Mouse (Mus musculus) Patski (cell line): ENCODE measurements around the gene Sept12. TPM values are rescaled to one million over a fixed set of nuclear protein-coding genes. Genes with fewer than 3 reads are reported as not detected.
A peak's percentile ranks its signal among the peaks of the same experiment; 100 is the strongest.

Source experiments
- ATAC-seq: fragments of 100-300 bp; one replicate; pipeline ENCODE4 v1.8.0; 2021
- CTCF ChIA-PET: fragments of 350-600 bp; sonication (Branson Sonifier 250); formaldehyde crosslinking; loops from one replicate; lab custom pipeline; 2022; ENCODE audit warnings: inconsistent platforms; lab: Charles Lee
- POLR2A ChIA-PET: fragments of 350-600 bp; sonication (Branson Sonifier 250); formaldehyde crosslinking; loops from one replicate; lab custom pipeline; 2022; ENCODE audit warnings: antibody characterized with exemption, inconsistent platforms; lab: Charles Lee
- DNase-seq: peaks from one replicate; pipeline ENCODE4 v3.0.0-alpha.2; 2011; ENCODE audit warnings: low read depth, low spot score
- H3K27me3 ChIP-seq: fragments of 371-371 bp; one replicate; pipeline ENCODE4 v1.5.1; 2021
- CTCF ChIP-seq: fragments of 100-300 bp; IDR thresholded peaks from one replicate; pipeline ENCODE4 v1.5.1; 2021
- in situ Hi-C: fragments of 300-500 bp; cut with MboI; formaldehyde crosslinking; loops from 3 replicates; pipeline ENCODE4 v1.11.1; 2018; ENCODE audit warnings: low pct_unique_long_range_greater_than_20kb, mixed read lengths
- polyA plus RNA-seq: library from polyadenylated mRNA; unstranded; gene quantifications from one replicate; pipeline ENCODE4 v1.2.3, GENCODE M21; 2021

Gene Sept12
- polyA plus RNA-seq = 0.09 TPM

- ChIA-PET CTCF (interaction anchor here (0.9 to 1.2 kb wide), 3 partner anchors 10 to 51 kb away, joined by 3 to 4 read pairs (median 3); partner anchors contain the start of gene Smim22), POLR2A (interaction anchor here (0.7 kb wide), 1 partner anchor 140 kb away, joined by 3 read pairs; no protein-coding TSS in a partner anchor)
- H3K27me3 ChIP-seq = peaks cover 7% of the 10 kb centered on the region
- no peak for TF ChIP-seq CTCF
- in situ Hi-C loops = no loop called here
- DNase-seq = no peak
- ATAC-seq = no peak
Observed at GRCm38 (mm10) chr16:4997553-4997952, at the start of gene Sept12. Gene Sept12, minus strand, starts transcription at chr16:4997852.

- ChIA-PET CTCF (interaction anchor here (1.0 kb wide), 1 partner anchor 9 kb away, joined by 3 read pairs; no protein-coding TSS in a partner anchor), POLR2A (no interaction called here)
- DNase-seq (no peak), ATAC-seq (no peak)
- TF ChIP-seq CTCF = no peak
- in situ Hi-C loops = no loop called here
- no peaks in the 10 kb centered on the region for H3K27me3 ChIP-seq
Observed at GRCm38 (mm10) chr16:5045322-5045721, 47.7 kb upstream of the Sept12 start.

GRCm38 (mm10) chr16:5036649-5037234 is 39.1 kb upstream of the Sept12 start:
- DNase-seq = peak; percentile 55
- TF ChIP-seq CTCF = no peak
- peak; percentile 62 for ATAC-seq
- POLR2A ChIA-PET = interaction anchor here (0.6 to 0.9 kb wide), 2 partner anchors 20 to 122 kb away, joined by 3 read pairs; no protein-coding TSS in a partner anchor
- no peaks in the 10 kb centered on the region for H3K27me3 ChIP-seq
- CTCF ChIA-PET = interaction anchor here (1.0 to 1.7 kb wide), 4 partner anchors 9 to 80 kb away, joined by 3 read pairs; partner anchors contain the start of gene Rogdi
- in situ Hi-C loops = no loop called here

GRCm38 (mm10) chr16:5035591-5035990 is 37.9 kb upstream of the Sept12 start:
- in situ Hi-C loops = no loop called here
- ChIA-PET CTCF (interaction anchor here (1.2 kb wide), 1 partner anchor 10 kb away, joined by 3 read pairs; no protein-coding TSS in a partner anchor), POLR2A (no interaction called here)
- no peak for TF ChIP-seq CTCF
- no peaks in the 10 kb centered on the region for H3K27me3 ChIP-seq
- DNase-seq (no peak), ATAC-seq (no peak)

GRCm38 (mm10) chr16:5029847-5030246 is 32.2 kb upstream of the Sept12 start:
- no peak for DNase-seq
- no peak for TF ChIP-seq CTCF
- ChIA-PET CTCF (interaction anchor here (1.6 to 2.0 kb wide), 2 partner anchors 12 to 14 kb away, joined by 4 to 6 read pairs; no protein-coding TSS in a partner anchor), POLR2A (no interaction called here)
- ATAC-seq = no peak
- no peaks in the 10 kb centered on the region for H3K27me3 ChIP-seq
- in situ Hi-C loops = no loop called here

- no peaks in the 10 kb centered on the region for H3K27me3 ChIP-seq
- in situ Hi-C loops = no loop called here
- no peak for TF ChIP-seq CTCF
- no peak for ATAC-seq
- DNase-seq = no peak
- ChIA-PET CTCF (interaction anchor here (1.4 kb wide), 1 partner anchor 10 kb away, joined by 5 read pairs; no protein-coding TSS in a partner anchor), POLR2A (no interaction called here)
Observed at GRCm38 (mm10) chr16:5024021-5024420, 26.4 kb upstream of the Sept12 start.

- in situ Hi-C loops = loop anchor here (5.0 kb wide), 1 partner anchor 47 kb away; no protein-coding TSS in a partner anchor
- CTCF ChIA-PET = interaction anchor here (1.3 kb wide), 1 partner anchor 34 kb away, joined by 4 read pairs; no protein-coding TSS in a partner anchor
- POLR2A ChIA-PET = interaction anchor here (1.3 kb wide), 1 partner anchor 42 kb away, joined by 3 read pairs; no protein-coding TSS in a partner anchor
Observed at GRCm38 (mm10) chr16:5014578-5014977, 16.9 kb upstream of the Sept12 start.

GRCm38 (mm10) chr16:5013054-5013838 is 15.6 kb upstream of the Sept12 start, which contains the start of gene Rogdi:
Gene Rogdi, minus strand, starts transcription at chr16:5013553.
- CTCF ChIA-PET = interaction anchor here (0.9 to 1.2 kb wide), 4 partner anchors 15 to 36 kb away, joined by 3 read pairs; partner anchors contain the start of gene Sept12
- no peak for TF ChIP-seq CTCF
- ATAC-seq (peak; percentile 94), DNase-seq (peak; percentile 91)
- H3K27me3 ChIP-seq = no peaks in the 10 kb centered on the region
- POLR2A ChIA-PET = interaction anchor here (1.2 kb wide), 1 partner anchor 8 kb away, joined by 4 read pairs; no protein-coding TSS in a partner anchor
- in situ Hi-C loops = loop anchor here (5.0 kb wide), 1 partner anchor 46 kb away; no protein-coding TSS in a partner anchor

More at GRCm38 (mm10) chr16:5014578-5014977, 16.9 kb upstream of the Sept12 start:
- no peaks in the 10 kb centered on the region for H3K27me3 ChIP-seq
- TF ChIP-seq CTCF = no peak
- DNase-seq (no peak), ATAC-seq (no peak)

GRCm38 (mm10) chr16:5012036-5013005 is 14.7 kb upstream of the Sept12 start:
- H3K27me3 ChIP-seq = no peaks in the 10 kb centered on the region
- ChIA-PET POLR2A (interaction anchor here (0.5 to 1.2 kb wide), 2 partner anchors 9 to 15 kb away, joined by 3 to 4 read pairs; no protein-coding TSS in a partner anchor), CTCF (interaction anchor here (1.2 kb wide), 3 partner anchors 14 to 35 kb away, joined by 3 read pairs; partner anchors contain the start of gene Sept12)
- ATAC-seq (peak; percentile 21), DNase-seq (peak; percentile 20)
- in situ Hi-C loops = loop anchor here (5.0 kb wide), 1 partner anchor 45 kb away; no protein-coding TSS in a partner anchor
- no peak for TF ChIP-seq CTCF
